Mouse (Mus musculus) cerebellum, adult 2 months (tissue): Measurements from ENCODE around the gene Bcap29. TPM values are rescaled to one million over a fixed set of nuclear protein-coding genes. Genes with fewer than 3 reads are reported as not detected.
"Not testable (repeated sequence)": the region's sequence is repeated elsewhere in the genome, so short reads cannot be mapped to it uniquely, and the experiment has no call there.

Experiments used
- DNase-seq, 2 experiments: peaks; one replicate each; pipeline ENCODE4 v3.0.0; 2021
- H3K27ac ChIP-seq: fragments of 200-500 bp; 2 replicates; pipeline ENCODE4 v1.5.1; 2012; ENCODE audit warnings: low read length, control low read depth, inconsistent platforms; ENCODE audit not compliant: insufficient read depth
- H3K27me3 ChIP-seq: fragments of 200-500 bp; 2 replicates; pipeline ENCODE4 v1.6.1; 2012; ENCODE audit warnings: inconsistent platforms, mild to moderate bottlenecking, low read length, moderate library complexity; ENCODE audit not compliant: control insufficient read depth, insufficient read depth
- H3K4me1 ChIP-seq: fragments of 200-500 bp; 2 replicates; pipeline ENCODE4 v1.6.1; 2011; ENCODE audit warnings: low read length; ENCODE audit not compliant: control insufficient read depth, insufficient read depth
- H3K4me3 ChIP-seq: fragments of 200-500 bp; replicated peaks from 2 replicates; pipeline ENCODE3; 2011; ENCODE audit warnings: mild to moderate bottlenecking, low read depth, low read length, control low read depth; ENCODE audit not compliant: insufficient read depth
- CTCF ChIP-seq: fragments of 200-500 bp; IDR thresholded peaks from 2 replicates; pipeline ENCODE4 v1.5.1; 2011; ENCODE audit warnings: low read depth, mild to moderate bottlenecking, control low read depth, low read length, moderate library complexity, borderline replicate concordance; ENCODE audit not compliant: insufficient read depth
- POLR2A ChIP-seq: fragments of 200-500 bp; IDR thresholded peaks from 2 replicates; pipeline ENCODE4 v1.6.1; 2011; ENCODE audit warnings: low read length, control low read depth, borderline replicate concordance; ENCODE audit not compliant: insufficient read depth
- WGBS: fragments of 180-500 bp; shearing (Covaris S2); methylation state at CpG from one replicate; pipeline ENCODE4 v1.1.7; 2018; 5-methylcytosine and 5-hydroxymethylcytosine counted together
- polyA plus RNA-seq: library from polyadenylated mRNA; depleted of rRNA; stranded (reverse); fragments of >200 nt; gene quantifications from 2 replicates; pipeline ENCODE4 v1.2.3, GENCODE M21; 2012

Gene Bcap29
- polyA plus RNA-seq, 1 experiment = 33.8 TPM

- TF ChIP-seq CTCF = no peak
- no peak for TF ChIP-seq POLR2A
- 87% methylated on average over 3 of the region's 3 CpGs for WGBS
- Histone ChIP-seq H3K27ac (no peak overlapping the region), H3K27me3 (no peaks in the 10 kb centered on the region), H3K4me3 (no peak overlapping the region), H3K4me1 (no peaks in the 10 kb centered on the region; the same call in 1 of the 2 replicates)
- no peak for DNase-seq
Observed at GRCm38 (mm10) chr12:31635240-31635607, 766 bp upstream of the Bcap29 start.

GRCm38 (mm10) chr12:31633970-31634342, 502 bp downstream of the Bcap29 start:
- peak overlapping the region; percentile 78 for H3K4me3 ChIP-seq
- peak overlapping the region; percentile 37; the same call in 1 of the 2 replicates for H3K27ac ChIP-seq
- no peaks in the 10 kb centered on the region for H3K27me3 ChIP-seq
- DNase-seq = no peak
- no peak for TF ChIP-seq POLR2A
- TF ChIP-seq CTCF = no peak
- no peaks in the 10 kb centered on the region; the same call in 1 of the 2 replicates for H3K4me1 ChIP-seq
- 12% methylated on average over 13 of the region's 13 CpGs for WGBS

GRCm38 (mm10) chr12:31628396-31628795, 6.1 kb downstream of the Bcap29 start:
- not testable (repeated sequence) for DNase-seq, H3K27ac ChIP-seq, H3K4me1 ChIP-seq, H3K4me3 ChIP-seq, H3K27me3 ChIP-seq
- WGBS = 95% methylated on average over 9 of the region's 9 CpGs

- no peak for TF ChIP-seq CTCF
- Histone ChIP-seq H3K4me1 (no peaks in the 10 kb centered on the region), H3K4me3 (no peak overlapping the region), H3K27ac (no peak overlapping the region), H3K27me3 (no peaks in the 10 kb centered on the region)
- DNase-seq = no peak
- 98% methylated on average over 1 of the region's 1 CpGs for WGBS
Observed at GRCm38 (mm10) chr12:31625016-31625415, 9.4 kb downstream of the Bcap29 start.

GRCm38 (mm10) chr12:31620106-31620505, 14.4 kb downstream of the Bcap29 start:
- no peak for DNase-seq
- TF ChIP-seq POLR2A (no peak), CTCF (no peak)
- WGBS = 91% methylated on average over 8 of the region's 8 CpGs
- Histone ChIP-seq H3K4me3 (no peak overlapping the region), H3K4me1 (no peaks in the 10 kb centered on the region), H3K27ac (no peak overlapping the region), H3K27me3 (no peaks in the 10 kb centered on the region)

GRCm38 (mm10) chr12:31613353-31613752, 21.1 kb downstream of the Bcap29 start:
- no peak overlapping the region for H3K4me3 ChIP-seq
- H3K27me3 ChIP-seq = no peaks in the 10 kb centered on the region
- no peak for DNase-seq
- TF ChIP-seq CTCF = no peak
- no peaks in the 10 kb centered on the region for H3K4me1 ChIP-seq
- no peak overlapping the region for H3K27ac ChIP-seq
- WGBS = 39% methylated on average over 4 of the region's 4 CpGs

GRCm38 (mm10) chr12:31608138-31608537, 26.3 kb downstream of the Bcap29 start:
- 31% methylated on average over 3 of the region's 3 CpGs for WGBS

GRCm38 (mm10) chr12:31604894-31605293, 29.6 kb downstream of the Bcap29 start:
- peaks cover 6% of the 10 kb centered on the region; the same call in 1 of the 2 replicates for H3K4me1 ChIP-seq
- no peak for TF ChIP-seq CTCF
- no peak for TF ChIP-seq POLR2A
- 13% methylated on average over 3 of the region's 3 CpGs for WGBS
- no peak overlapping the region for H3K4me3 ChIP-seq
- DNase-seq = peak; percentile 20 to 64
- H3K27me3 ChIP-seq = no peaks in the 10 kb centered on the region
- no peak overlapping the region for H3K27ac ChIP-seq

More at GRCm38 (mm10) chr12:31608138-31608537, 26.3 kb downstream of the Bcap29 start:
- no peak for DNase-seq
- no peak overlapping the region for H3K27ac ChIP-seq
- no peak overlapping the region for H3K4me3 ChIP-seq
- H3K27me3 ChIP-seq = no peaks in the 10 kb centered on the region
- H3K4me1 ChIP-seq = peaks cover 6% of the 10 kb centered on the region; the same call in 1 of the 2 replicates
- TF ChIP-seq POLR2A = no peak
- TF ChIP-seq CTCF = no peak

GRCm38 (mm10) chr12:31603586-31603985, 30.9 kb downstream of the Bcap29 start:
- Histone ChIP-seq H3K4me3 (no peak overlapping the region), H3K27me3 (no peaks in the 10 kb centered on the region), H3K4me1 (peaks cover 6% of the 10 kb centered on the region; the same call in 1 of the 2 replicates), H3K27ac (no peak overlapping the region)
- no peak for TF ChIP-seq POLR2A
- TF ChIP-seq CTCF = no peak
- 87% methylated on average over 6 of the region's 6 CpGs for WGBS
- DNase-seq = no peak
